8 mouse cellular contexts compared by ENCODE assay signal in the genomic region with DNA sequence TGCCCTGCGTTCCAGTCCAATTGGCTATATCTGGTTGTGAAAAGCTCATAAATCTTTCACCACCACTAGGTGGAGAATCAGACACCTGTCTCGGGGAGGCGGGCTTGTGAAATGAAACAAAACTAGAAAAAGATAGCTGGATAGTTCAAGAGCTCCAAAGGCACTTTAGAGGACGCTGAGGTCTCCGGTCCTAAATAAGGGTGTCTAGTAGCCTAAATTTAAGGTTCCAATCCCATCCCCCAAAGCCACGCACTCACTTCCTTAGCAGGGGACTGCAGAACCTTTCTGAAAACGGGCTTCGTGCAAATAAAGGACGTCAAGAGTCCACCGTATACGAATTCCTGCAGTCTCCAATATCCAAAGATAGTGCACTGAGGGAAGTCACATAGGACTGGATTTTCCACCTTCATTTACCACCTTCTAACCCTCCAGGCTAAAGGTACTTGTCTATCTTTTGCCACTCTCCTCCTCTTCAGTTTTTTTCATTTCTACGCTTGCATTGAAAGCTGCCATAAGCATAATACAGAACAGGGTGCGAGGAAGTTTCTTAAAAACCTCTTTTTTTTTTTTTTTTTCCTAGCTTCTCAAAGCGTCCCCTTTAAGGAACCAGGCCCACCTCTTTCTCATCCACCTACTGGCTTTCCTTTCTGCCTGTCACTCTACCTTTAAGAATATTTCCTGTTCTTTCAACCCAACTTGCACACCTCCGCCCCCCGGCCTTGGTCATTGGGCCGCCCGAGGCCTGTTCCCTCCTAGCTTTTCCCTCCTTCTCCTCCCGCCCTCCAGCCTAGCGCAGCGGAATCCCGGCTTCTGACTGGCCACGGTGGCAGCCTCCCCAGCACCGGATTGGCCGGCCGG. TPM values are rescaled to one million over a fixed set of nuclear protein-coding genes. Genes with fewer than 3 reads are reported as not detected.
DNase-seq lines count a peak whose midpoint lies in the region; ATAC-seq lines count a peak whose summit lies in the region.

No protein-coding gene starts in this region.

- ATAC-seq in hindbrain, embryonic 14.5 days (ENCODE audit: low FRiP score): peak; percentile 100

- H3K9ac ChIP-seq in hindbrain, embryonic 14.5 days: peak overlapping the region; percentile 47

- no peaks in the 10 kb centered on the region for H3K36me3 ChIP-seq in hindbrain, embryonic 14.5 days (replicated peaks; ENCODE audit: control insufficient read depth, insufficient read depth)

- peak overlapping the region; percentile 66 for H3K4me2 ChIP-seq in hindbrain, embryonic 14.5 days (replicated peaks)

- DNase-seq in R1 (ENCODE audit: low read depth, low spot score): peak; percentile 99
- DNase-seq in cerebellum, postnatal 25 days: peak; percentile 97 to 98
- DNase-seq in frontal cortex, postnatal 25 days (ENCODE audit: low spot score in 2 of 2): peak; percentile 88 to 97
- peak; percentile 95 for DNase-seq in hindbrain, embryonic 14.5 days (ENCODE audit: low spot score)
- peak; percentile 99 for DNase-seq in layer of hippocampus, postnatal 36 days
- DNase-seq in lung, postnatal 36 days: peak; percentile 99
- peak; percentile 99 for DNase-seq in retina, postnatal 1 day
- DNase-seq in urinary bladder, adult 18-20 months (ENCODE audit: low spot score in 2 of 2): peak; percentile 89 to 99

- H3K27ac ChIP-seq in hindbrain, embryonic 14.5 days: peak overlapping the region; percentile 81

- H3K4me1 ChIP-seq in hindbrain, embryonic 14.5 days (replicated peaks; ENCODE audit: control insufficient read depth, insufficient read depth, low read length): peaks cover 11% of the 10 kb centered on the region

- no peaks in the 10 kb centered on the region for H3K9me3 ChIP-seq in hindbrain, embryonic 14.5 days (ENCODE audit: control insufficient read depth, low read length)

- peak overlapping the region; percentile 76 for H3K4me3 ChIP-seq in hindbrain, embryonic 14.5 days (replicated peaks; ENCODE audit: low read length)

- H3K27me3 ChIP-seq in hindbrain, embryonic 14.5 days (ENCODE audit: control insufficient read depth, insufficient read depth, low read length): no peaks in the 10 kb centered on the region

- under 1% methylated on average over 26 of the region's 26 CpGs for WGBS in hindbrain, embryonic 14.5 days

RNA-seq across cellular contexts. Expression of a gene that starts 0.5 kb away (rescaled TPM):
- 4.4 and 4.7 TPM in 2 replicates for polyA plus RNA-seq in hindbrain, embryonic 14.5 days (2014; fragmentation: Nextera tagmentation; extraction: Ambion mirVana)
- 10 to 100 TPM; 36.5 to 46.7 TPM for total RNA-seq in layer of hippocampus, postnatal 36 days (2021)

RNA-seq across cellular contexts. Expression of a gene that starts 32.9 kb away (rescaled TPM):
- polyA plus RNA-seq in hindbrain, embryonic 14.5 days (2014; fragmentation: Nextera tagmentation; extraction: Ambion mirVana): 41.0 and 46.7 TPM in 2 replicates
- 10 to 100 TPM; 64.5 to 68.8 TPM for total RNA-seq in layer of hippocampus, postnatal 36 days (2021)

RNA-seq across cellular contexts. Expression of a gene that starts 33.0 kb away (rescaled TPM):
- 169 and 200 TPM in 2 replicates for polyA plus RNA-seq in hindbrain, embryonic 14.5 days (2014; fragmentation: Nextera tagmentation; extraction: Ambion mirVana)
- 100 to 1,000 TPM; 559 to 583 TPM for total RNA-seq in layer of hippocampus, postnatal 36 days (2021)

Comparison
In these comparisons a context has a peak if more than half of its experiments do, and no peak if none do; other contexts are left out.
1. Peak in every context shown above with its lines: DNase-seq, ATAC-seq, H3K4me3 ChIP-seq and H3K27ac ChIP-seq.